Mouse (Mus musculus): ENCODE measurements around the gene Rpl27.
"Not testable (repeated sequence)": the region's sequence is repeated elsewhere in the genome, so short reads cannot be mapped to it uniquely, and the experiment has no call there.

Rpl27 gene

GRCm38 (mm10) chr11:101442127-101442693 is at the start of gene Rpl27:
Gene Rpl27 (plus strand): TSS chr11:101442298.
- DNase-seq (ENCODE audit: low read depth): peak; percentile 100

GRCm38 (mm10) chr11:101395110-101395509 is 47.0 kb upstream of the Rpl27 start:
- peak; percentile 74 for DNase-seq (ENCODE audit: low read depth)

GRCm38 (mm10) chr11:101415306-101415705 is 26.8 kb upstream of the Rpl27 start:
- peak; percentile 55 for DNase-seq (ENCODE audit: low read depth)

- DNase-seq (ENCODE audit: low read depth): peak; percentile 66
Observed at GRCm38 (mm10) chr11:101416433-101417100, 25.5 kb upstream of the Rpl27 start.

- peak; percentile 86 for DNase-seq (ENCODE audit: low read depth)
Observed at GRCm38 (mm10) chr11:101417101-101417855, 24.8 kb upstream of the Rpl27 start, which contains the start of gene Aarsd1. Gene Aarsd1 (minus strand): TSS chr11:101417615.

GRCm38 (mm10) chr11:101418991-101419390 is 23.1 kb upstream of the Rpl27 start:
- no peak for DNase-seq (ENCODE audit: low read depth)

GRCm38 (mm10) chr11:101419610-101420009 is 22.5 kb upstream of the Rpl27 start:
- peak; percentile 73 for DNase-seq (ENCODE audit: low read depth)

GRCm38 (mm10) chr11:101420148-101420547 is 21.9 kb upstream of the Rpl27 start:
- no peak for DNase-seq (ENCODE audit: low read depth)

- DNase-seq (ENCODE audit: low read depth): no peak
Observed at GRCm38 (mm10) chr11:101424105-101424851, 17.8 kb upstream of the Rpl27 start, which contains the start of gene Gm27029. Gene Gm27029 (minus strand): TSS chr11:101424796.

- DNase-seq (ENCODE audit: low read depth): peak; percentile 96
Observed at GRCm38 (mm10) chr11:101424925-101425813, 16.9 kb upstream of the Rpl27 start, which contains the start of the genes Rundc1 and Ptges3l. Gene Rundc1 (plus strand): TSS chr11:101425085. Gene Ptges3l (minus strand): TSS chr11:101425333.

GRCm38 (mm10) chr11:101426165-101426564 is 15.9 kb upstream of the Rpl27 start:
- DNase-seq (ENCODE audit: low read depth): peak; percentile 63

GRCm38 (mm10) chr11:101431327-101431726 is 10.8 kb upstream of the Rpl27 start:
- DNase-seq (ENCODE audit: low read depth): no peak

- DNase-seq (ENCODE audit: low read depth): no peak
Observed at GRCm38 (mm10) chr11:101433396-101433795, 8.7 kb upstream of the Rpl27 start.

- no peak for DNase-seq (ENCODE audit: low read depth)
Observed at GRCm38 (mm10) chr11:101435831-101436230, 6.3 kb upstream of the Rpl27 start.

- no peak for DNase-seq (ENCODE audit: low read depth)
Observed at GRCm38 (mm10) chr11:101436916-101437315, 5.2 kb upstream of the Rpl27 start.

- not testable (repeated sequence) for DNase-seq (ENCODE audit: low read depth)
Observed at GRCm38 (mm10) chr11:101438006-101438405, 4.1 kb upstream of the Rpl27 start.

- not testable (repeated sequence) for DNase-seq (ENCODE audit: low read depth)
Observed at GRCm38 (mm10) chr11:101441450-101442126, 510 bp upstream of the Rpl27 start.

- DNase-seq (ENCODE audit: low read depth): peak; percentile 64
Observed at GRCm38 (mm10) chr11:101442760-101443159, 662 bp downstream of the Rpl27 start.

GRCm38 (mm10) chr11:101446319-101446718 is 4.2 kb downstream of the Rpl27 start:
- DNase-seq (ENCODE audit: low read depth): peak; percentile 59

- not testable (repeated sequence) for DNase-seq (ENCODE audit: low read depth)
Observed at GRCm38 (mm10) chr11:101446860-101447259, 4.8 kb downstream of the Rpl27 start.
